In genomic region chr14:24578535-24579111, GRCm38 (mm10) we compare ENCODE assay signal across 8 mouse cellular contexts.
DNase-seq lines count a peak whose midpoint lies in the region; TF ChIP-seq lines count a peak whose summit lies in the region.

No protein-coding gene starts in this region.

- peaks cover 18% of the 10 kb centered on the region for H3K27me3 ChIP-seq in E14TG2a.4 (ENCODE audit: insufficient read depth, low read length)

- intact Hi-C loops in left cerebral cortex, postnatal 10 days (cut with DNase I) = no loop called here

- H3K36me3 ChIP-seq in E14TG2a.4 (ENCODE audit: insufficient read depth, low read length) = no peaks in the 10 kb centered on the region

- H3K4me1 ChIP-seq in E14TG2a.4 (replicated peaks; ENCODE audit: low read depth, low read length) = peaks cover 33% of the 10 kb centered on the region

- peak overlapping the region; percentile 39; the same call in 1 of the 2 replicates for H3K4me3 ChIP-seq in E14TG2a.4 (replicated peaks; ENCODE audit: low read length)

- peaks cover 5% of the 10 kb centered on the region for H3K9me3 ChIP-seq in E14TG2a.4 (ENCODE audit: low read length)

- peak; percentile 98 for DNase-seq in cerebellum, adult 9-10 months
- peak; percentile 81 to 86 for DNase-seq in frontal cortex, postnatal 14 days (ENCODE audit: low spot score in 2 of 2)
- peak; percentile 82 for DNase-seq in heart, postnatal 4 days
- DNase-seq in left cerebral cortex, postnatal 10 days (ENCODE audit: extremely low spot score in 1 of 2, low spot score in 2 of 2) = peak; percentile 88 to 92
- DNase-seq in neural tube, embryonic 10.5 days (ENCODE audit: extremely low spot score, low spot score) = peak; percentile 19
- DNase-seq in B cell, adult 2 months = no peak
- DNase-seq in yolk sac, embryonic 10.5 days (ENCODE audit: low spot score) = no peak

- no peak for TF ChIP-seq CTCF in E14TG2a.4 (conservative IDR thresholded peaks at IDR 0.05; ENCODE audit: low read length)

Comparison
In these comparisons a context has a peak if more than half of its experiments do, and no peak if none do; other contexts are left out.
1. DNase-seq: peak in cerebellum, adult 9-10 months (single experiment), frontal cortex, postnatal 14 days (2 of 2), heart, postnatal 4 days (single experiment), left cerebral cortex, postnatal 10 days (2 of 2) and neural tube, embryonic 10.5 days (single experiment); none in B cell, adult 2 months (0 of 2) and yolk sac, embryonic 10.5 days (single experiment).